Mouse (Mus musculus) heart, adult 10 weeks (tissue): ENCODE measurements around the gene Rbm34. TPM values are rescaled to one million over a fixed set of nuclear protein-coding genes. Genes with fewer than 3 reads are reported as not detected.

Experiments used
- polyA plus RNA-seq: library from polyadenylated mRNA; stranded (reverse); fragments of 350-450 nt; fragmentation: Illumina TruSeq; extraction: RNeasy Lipid Tissue Mini Kit (QIAGEN cat#74804); gene quantifications from one replicate; pipeline ENCODE4 v1.2.3, GENCODE M21; 2014; ENCODE audit warnings: low read depth, low replicate concordance

Rbm34 gene
- polyA plus RNA-seq = 5.7 TPM

GRCm38 (mm10) chr8:126970579-126971313, at the start of gene Rbm34:
TSS of gene Rbm34 (minus strand) at chr8:126971071.

GRCm38 (mm10) chr8:126945730-126946163, 25.1 kb downstream of the Rbm34 start, which contains the start of gene Tomm20:
TSS of gene Tomm20 (minus strand) at chr8:126945844.

Other genes starting within 250 kb of the Rbm34 start
- 85.4 TPM for gene Tomm20, start 25.2 kb downstream of the Rbm34 start, polyA plus RNA-seq
- gene Pard3, start 92.8 kb upstream of the Rbm34 start, polyA plus RNA-seq = 20.4 TPM